Mouse (Mus musculus): Measurements from ENCODE around the gene Smim8. TPM values are rescaled to one million over a fixed set of nuclear protein-coding genes. Genes with fewer than 3 reads are reported as not detected.

Smim8 gene
- total RNA-seq, 4 experiments from 2014 or later = 17.2 to 22.6 (median 21.8) TPM

- no peak for DNase-seq (ENCODE audit: low spot score in 2 of 2)
Observed at GRCm38 (mm10) chr4:34720127-34720895, 57.9 kb downstream of the Smim8 start.

- DNase-seq (ENCODE audit: low spot score in 2 of 2) = no peak
Observed at GRCm38 (mm10) chr4:34719421-34719820, 58.8 kb downstream of the Smim8 start.

Other genes with a start within 250 kb of the Smim8 start
- 10 to 100 TPM; 84.1 to 98.1 (median 93.1) TPM for gene Akirin2, start 227.5 kb downstream of the Smim8 start, total RNA-seq (2022)
- gene Orc3, start 163.5 kb downstream of the Smim8 start, total RNA-seq (2022) = 10 to 100 TPM; 53.1 to 61.6 (median 58.3) TPM
- gene Rars2, start 163.5 kb downstream of the Smim8 start, total RNA-seq (2022) = 10 to 100 TPM; 22.2 to 35.8 (median 28.1) TPM
- 10 to 100 TPM; 19.1 to 28.1 (median 23.7) TPM for gene Slc35a1, start 91.0 kb downstream of the Smim8 start, total RNA-seq (2022)
- 1 to 10 TPM; 1.1 to 1.4 (median 1.3) TPM for gene Cfap206, start 48.2 kb downstream of the Smim8 start, total RNA-seq (2022)
- not detected for gene Gm136, start 22.2 kb downstream of the Smim8 start, total RNA-seq (2022)
- gene Zfp292, start 104.5 kb upstream of the Smim8 start, total RNA-seq (2022) = 10 to 100 TPM; 25.4 to 29.6 (median 28.5) TPM
- gene Cga, start 115.4 kb upstream of the Smim8 start, total RNA-seq (2022) = not detected